Mouse (Mus musculus) embryonic fibroblast, embryonic 13.5 days (primary cell): ENCODE data around the gene Ldhd.

Source experiments
- CTCF ChIP-seq: IDR thresholded peaks from 2 replicates; pipeline ENCODE4 v1.5.1; 2011; ENCODE audit warnings: mild to moderate bottlenecking, control low read depth, low read length, moderate library complexity, borderline replicate concordance; ENCODE audit not compliant: insufficient read depth
- POLR2A ChIP-seq: IDR thresholded peaks from 2 replicates; pipeline ENCODE4 v1.6.1; 2011; ENCODE audit warnings: low read depth, mild to moderate bottlenecking, control low read depth, low read length, moderate library complexity

DNA sequence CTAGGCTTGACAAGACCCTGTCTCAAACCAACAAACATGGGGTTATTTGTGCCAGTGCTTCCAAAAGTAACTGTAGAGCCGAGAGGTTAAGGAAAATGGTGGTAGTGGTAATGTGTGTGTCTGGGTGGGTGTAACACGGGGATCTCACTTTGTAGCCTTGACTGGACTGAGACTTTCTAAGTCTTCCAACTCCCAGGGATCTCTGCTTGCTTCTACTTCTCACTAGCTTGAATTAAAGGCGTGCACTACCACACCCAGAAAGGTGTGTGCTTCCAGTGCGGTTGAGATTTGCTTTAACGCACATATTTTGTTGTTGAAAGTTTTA lies 12.7 kb upstream of the Ldhd start:
- TF ChIP-seq POLR2A: no peak
- TF ChIP-seq CTCF: no peak
